Mouse (Mus musculus) layer of hippocampus, postnatal 36 days (tissue): ENCODE measurements at regions not wholly inside any gene's neighbourhood (a gene's known extent, or its start where the extent isn't known, plus 50 kb on each side); places are given as distances from the start of the nearest gene placed in this dataset.

Experiments used
- DNase-seq, 2 experiments: peaks; one replicate each; pipeline ENCODE4 v3.0.0; 2022

- DNase-seq, result peak in 1 of 2 experiments; percentile 2
Measured at GRCm38 (mm10) chr4:73111311-73111710, 258.9 kb upstream of the Aldoart1 start.
